Mouse (Mus musculus) lung, embryonic 14.5 days (tissue): ENCODE measurements around the gene Sdad1. TPM values are rescaled to one million over a fixed set of nuclear protein-coding genes. Genes with fewer than 3 reads are reported as not detected.
A peak's percentile ranks its signal among the peaks of the same experiment; 100 is the strongest.

Experiments
- ATAC-seq: fragments of 200-750 bp; cut with Nextera tagmentation; 2 replicates; pipeline ENCODE4 v1.8.0; 2017; ENCODE audit warnings: mild to moderate bottlenecking, moderate TSS enrichment, moderate library complexity; ENCODE audit not compliant: insufficient read depth
- DNase-seq: peaks from one replicate; pipeline ENCODE4 v3.0.0-alpha.2; 2015
- H3K27ac ChIP-seq: fragments of 300-500 bp; sonication (generic); 2 replicates; pipeline ENCODE4 v1.5.1; 2014; ENCODE audit warnings: low read depth, mild to moderate bottlenecking, moderate library complexity
- H3K27me3 ChIP-seq: fragments of 300-500 bp; sonication (generic); 2 replicates; pipeline ENCODE4 v1.6.1; 2014; ENCODE audit warnings: low read length, control low read depth; ENCODE audit not compliant: insufficient read depth
- H3K36me3 ChIP-seq: fragments of 300-500 bp; sonication (generic); 2 replicates; pipeline ENCODE4 v1.6.1; 2014; ENCODE audit warnings: control low read depth; ENCODE audit not compliant: insufficient read depth
- H3K4me1 ChIP-seq: fragments of 300-500 bp; sonication (generic); 2 replicates; pipeline ENCODE4 v1.6.1; 2014; ENCODE audit warnings: antibody characterized with exemption, control low read depth; ENCODE audit not compliant: insufficient read depth
- H3K4me2 ChIP-seq: fragments of 300-500 bp; sonication (generic); 2 replicates; pipeline ENCODE4 v1.6.1; 2014; ENCODE audit warnings: mild to moderate bottlenecking
- H3K4me3 ChIP-seq: fragments of 300-500 bp; sonication (generic); 2 replicates; pipeline ENCODE4 v1.5.1; 2014; ENCODE audit warnings: low read depth, low read length
- H3K9ac ChIP-seq: fragments of 300-500 bp; sonication (generic); 2 replicates; pipeline ENCODE4 v1.6.1; 2014
- H3K9me3 ChIP-seq: fragments of 300-500 bp; sonication (generic); 2 replicates; pipeline ENCODE4 v1.6.1; 2016; ENCODE audit warnings: low read depth, low read length, control low read depth
- CTCF ChIP-seq: IDR thresholded peaks from 2 replicates; pipeline ENCODE4 v1.5.1; 2016; ENCODE audit warnings: antibody characterized with exemption, low read depth
- WGBS: fragments of 180-500 bp; shearing (Covaris S2); extraction: QIAGEN DNeasy Blood & Tissue Kit; methylation state at CpG from one replicate; pipeline ENCODE4 v1.1.7; 2014; 5-methylcytosine and 5-hydroxymethylcytosine counted together
- polyA plus RNA-seq: library from polyadenylated mRNA; unstranded; fragments of >200 nt; fragmentation: Nextera tagmentation; extraction: Ambion mirVana; gene quantifications from 2 replicates; pipeline ENCODE4 v1.2.1, GENCODE M21; 2014

Gene Sdad1
- polyA plus RNA-seq, 1 experiment from 2014 or later = 45.3 TPM

DNA sequence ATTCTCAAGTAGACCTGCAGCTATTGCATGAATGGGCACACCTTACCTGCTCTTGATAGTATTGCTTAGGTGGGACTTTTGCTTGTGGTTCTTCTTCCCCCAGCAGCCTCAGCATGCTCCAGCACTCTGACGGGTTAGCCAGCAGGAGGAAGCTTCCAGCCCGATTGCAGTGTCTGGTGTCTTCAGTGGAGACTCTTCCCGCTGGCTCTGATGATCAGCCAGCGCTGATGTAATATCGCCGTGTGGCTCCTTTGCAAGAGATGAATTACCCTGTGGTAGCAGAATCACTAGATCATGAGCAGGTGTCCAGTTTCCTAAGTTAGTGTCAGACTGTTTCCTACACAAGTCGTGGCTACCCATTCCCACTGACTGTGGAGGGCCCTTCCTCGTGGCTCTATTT, 34.7 kb upstream of the Sdad1 start:
- no peak for TF ChIP-seq CTCF
- Histone ChIP-seq H3K4me1 (no peaks in the 10 kb centered on the region), H3K9ac (no peak overlapping the region), H3K27me3 (no peaks in the 10 kb centered on the region), H3K36me3 (no peaks in the 10 kb centered on the region), H3K27ac (no peak overlapping the region), H3K9me3 (no peaks in the 10 kb centered on the region), H3K4me3 (no peak overlapping the region), H3K4me2 (no peak overlapping the region)
- 74% methylated on average over 8 of the region's 8 CpGs for WGBS
- no peak for ATAC-seq
- no peak for DNase-seq

DNA sequence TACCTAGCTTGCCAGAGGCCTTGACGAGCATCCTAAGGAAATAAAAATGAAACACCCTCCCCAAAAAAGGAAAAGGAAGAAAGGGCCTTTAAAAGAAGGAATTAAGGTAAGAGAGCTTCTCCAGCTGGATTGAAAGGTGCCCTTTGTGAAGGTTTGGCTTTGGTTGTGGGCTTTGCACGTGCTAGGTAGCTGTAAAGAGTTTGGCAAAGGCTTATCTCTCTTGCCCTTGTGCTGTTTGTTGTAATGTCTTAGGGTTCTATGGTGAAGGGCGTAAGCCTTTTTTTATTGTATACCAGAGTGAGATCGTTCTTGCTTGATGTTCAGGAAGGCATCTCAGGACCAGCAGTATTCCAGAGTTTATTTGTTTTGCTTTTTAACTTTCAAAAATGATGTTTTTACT, 30.3 kb upstream of the Sdad1 start:
- no peak overlapping the region for H3K4me3 ChIP-seq
- H3K9ac ChIP-seq = no peak overlapping the region
- no peak overlapping the region for H3K4me2 ChIP-seq
- ATAC-seq (no peak), DNase-seq (no peak)
- no peak for TF ChIP-seq CTCF
- H3K36me3 ChIP-seq = no peaks in the 10 kb centered on the region
- no peaks in the 10 kb centered on the region for H3K9me3 ChIP-seq
- no peaks in the 10 kb centered on the region for H3K27me3 ChIP-seq
- 64% methylated on average over 4 of the region's 4 CpGs for WGBS
- no peak overlapping the region for H3K27ac ChIP-seq
- no peaks in the 10 kb centered on the region for H3K4me1 ChIP-seq

DNA sequence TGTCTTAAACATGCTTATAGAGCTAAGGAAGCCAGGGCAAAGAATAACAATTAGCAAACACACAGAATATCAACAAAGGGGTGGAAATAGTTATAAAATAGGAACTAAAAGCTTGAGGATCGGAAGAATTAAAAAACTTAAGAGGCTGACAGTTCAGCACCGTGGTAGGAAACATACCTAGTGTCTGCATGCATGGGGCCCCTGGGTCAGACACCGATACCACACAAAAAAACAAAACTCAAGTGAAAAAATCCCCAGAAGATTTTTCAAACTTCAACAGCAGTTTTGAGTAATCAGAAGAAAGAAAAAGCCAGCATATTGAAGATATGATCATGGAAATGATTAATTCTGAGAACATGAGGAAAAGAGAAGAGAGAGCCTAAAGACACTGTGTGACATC, 26.5 kb upstream of the Sdad1 start:
- H3K4me1 ChIP-seq = 0 out of 2 replicates have a peak, but pooled peaks cover 2% of the 10 kb centered on the region
- WGBS = 71% methylated on average over 3 of the region's 3 CpGs

DNA sequence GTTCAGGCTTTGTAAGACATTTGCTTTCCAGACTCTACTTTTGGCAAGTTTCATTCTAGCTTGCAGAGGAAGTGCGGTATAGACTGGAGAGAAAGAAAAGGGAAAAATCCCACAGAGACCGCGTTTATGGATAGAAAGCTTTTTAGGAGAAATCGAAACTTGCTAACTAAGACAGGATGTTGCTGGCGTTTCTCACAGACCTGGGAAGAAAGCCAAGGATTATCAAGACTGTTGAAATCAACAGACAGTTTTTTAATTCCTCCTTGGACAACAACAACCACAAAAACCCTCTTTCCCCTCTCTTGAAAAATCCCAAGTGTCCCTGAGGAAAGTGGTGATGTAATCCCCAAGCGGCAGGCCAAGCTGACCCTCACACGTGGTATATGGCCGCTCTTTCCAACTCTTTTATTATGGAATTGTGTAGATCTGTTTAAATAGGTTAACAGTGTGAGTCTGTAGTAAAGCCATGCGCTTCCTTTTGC, 22.1 kb upstream of the Sdad1 start:
- peak; percentile 87 for DNase-seq
- Histone ChIP-seq H3K27ac (peak overlapping the region; percentile 90), H3K4me3 (no peak overlapping the region), H3K4me2 (peak overlapping the region; percentile 44; the same call in 1 of the 2 replicates), H3K27me3 (no peaks in the 10 kb centered on the region), H3K4me1 (0 out of 2 replicates have a peak, but pooled peaks cover 2% of the 10 kb centered on the region), H3K9ac (no peak overlapping the region), H3K36me3 (no peaks in the 10 kb centered on the region), H3K9me3 (no peaks in the 10 kb centered on the region)
- no peak for TF ChIP-seq CTCF
- peak; percentile 88 for ATAC-seq
- 36% methylated on average over 9 of the region's 9 CpGs for WGBS

More for the DNA sequence above, 26.5 kb upstream of the Sdad1 start:
- ATAC-seq (no peak), DNase-seq (no peak)
- no peak overlapping the region for H3K9ac ChIP-seq
- no peak for TF ChIP-seq CTCF
- H3K9me3 ChIP-seq = no peaks in the 10 kb centered on the region
- no peaks in the 10 kb centered on the region for H3K27me3 ChIP-seq
- no peak overlapping the region for H3K27ac ChIP-seq
- no peaks in the 10 kb centered on the region for H3K36me3 ChIP-seq
- no peak overlapping the region for H3K4me2 ChIP-seq
- no peak overlapping the region for H3K4me3 ChIP-seq

DNA sequence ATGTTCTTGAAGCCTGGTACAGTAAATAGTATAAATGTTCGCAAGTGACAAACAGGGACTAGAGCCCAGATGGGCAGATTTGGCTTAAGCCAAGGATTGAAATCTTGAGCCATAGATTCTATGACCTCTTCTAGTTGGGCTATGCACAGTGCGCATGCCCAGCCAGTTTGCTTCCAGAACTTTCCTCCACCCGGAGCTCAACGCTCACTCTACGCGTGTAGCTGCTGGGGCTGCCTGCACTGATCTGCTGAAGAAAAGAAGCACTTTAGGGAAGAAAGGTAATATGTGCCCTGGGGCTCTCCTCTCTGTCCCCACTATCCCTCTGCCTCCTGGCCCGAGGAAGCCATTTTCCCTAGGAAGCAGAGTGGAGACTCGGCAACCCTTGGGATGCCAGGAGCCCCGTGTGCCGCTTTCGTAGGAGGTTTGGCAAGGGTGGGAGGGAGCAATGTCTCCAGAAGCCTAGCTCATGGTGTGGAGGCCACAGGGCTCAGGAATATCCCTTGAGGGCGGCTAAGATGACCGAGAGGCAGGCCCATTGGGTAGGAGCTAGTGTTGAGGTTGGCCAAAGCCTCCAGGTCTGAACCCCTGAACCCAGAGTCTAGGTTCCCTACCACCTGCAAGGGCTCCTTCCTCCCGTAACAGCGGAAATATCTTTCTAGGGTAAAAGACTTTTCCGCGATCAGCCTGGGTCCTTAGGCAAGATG, 21.5 kb upstream of the Sdad1 start, which contains the start of gene Art3:
Art3 (plus strand) TSS at position 193 of the 704 bp plus-strand sequence.
- Histone ChIP-seq H3K27me3 (no peaks in the 10 kb centered on the region), H3K36me3 (no peaks in the 10 kb centered on the region), H3K4me3 (no peak within 1 kb of the TSS), H3K9ac (no peak within 1 kb of the TSS), H3K4me2 (peak within 1 kb of the TSS; percentile 44; the same call in 1 of the 2 replicates), H3K4me1 (0 out of 2 replicates have a peak, but pooled peaks cover 2% of the 10 kb centered on the region), H3K9me3 (no peaks in the 10 kb centered on the region), H3K27ac (peak within 1 kb of the TSS; percentile 90)
- WGBS = 89% methylated on average over 17 of the region's 17 CpGs
- ATAC-seq = peak; percentile 38; the same call in 1 of the 2 replicates
- no peak for TF ChIP-seq CTCF
- no peak for DNase-seq

DNA sequence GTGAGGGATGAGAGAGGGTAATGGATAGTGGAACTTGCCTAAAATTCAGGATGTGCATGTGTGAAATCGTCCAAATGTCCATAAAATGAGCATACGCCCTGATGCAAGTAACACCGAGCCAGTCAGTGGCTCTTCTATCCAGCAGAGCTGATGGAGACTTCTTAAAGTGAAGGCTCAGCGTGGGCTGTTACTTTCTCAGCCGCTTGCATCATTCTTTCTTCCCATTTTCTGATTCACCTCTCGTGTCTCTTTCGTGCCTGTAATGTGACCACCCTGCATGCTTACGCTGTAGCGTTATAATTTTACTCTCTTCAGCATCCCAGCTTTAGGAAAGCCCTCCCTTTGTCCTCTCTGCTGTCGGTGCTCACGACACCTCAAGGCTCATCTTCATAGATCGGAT, 20.8 kb upstream of the Sdad1 start:
- no peak for TF ChIP-seq CTCF
- WGBS = 81% methylated on average over 12 of the region's 12 CpGs

DNA sequence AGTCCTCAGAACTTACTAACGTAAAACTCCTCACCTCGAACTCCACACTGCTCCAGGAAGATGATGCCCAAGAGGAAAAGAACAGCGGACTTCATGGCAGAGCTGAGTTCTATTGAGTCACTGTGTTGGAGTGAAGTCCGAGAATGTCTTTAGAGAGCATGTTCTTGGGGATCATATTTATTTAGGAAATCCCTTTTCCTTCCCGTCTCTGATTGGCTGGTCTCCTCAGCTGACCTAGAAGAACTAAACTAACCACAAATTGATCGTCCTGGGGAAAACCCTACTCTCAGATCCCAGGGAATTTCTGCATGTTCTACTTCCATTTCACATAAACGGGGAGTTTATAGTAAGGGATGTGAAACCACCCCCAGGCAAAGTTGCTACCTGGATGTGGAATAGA, 17.6 kb upstream of the Sdad1 start, which contains the start of gene Cxcl9:
Cxcl9 (minus strand) TSS at position 151 of the 400 bp plus-strand sequence.
- no peak for ATAC-seq
- Histone ChIP-seq H3K27ac (no peak within 1 kb of the TSS), H3K9ac (no peak within 1 kb of the TSS), H3K9me3 (no peaks in the 10 kb centered on the region), H3K27me3 (no peaks in the 10 kb centered on the region), H3K36me3 (no peaks in the 10 kb centered on the region), H3K4me2 (no peak within 1 kb of the TSS), H3K4me3 (no peak within 1 kb of the TSS), H3K4me1 (peaks cover 10% of the 10 kb centered on the region; the same call in 1 of the 2 replicates)
- WGBS = 79% methylated on average over 7 of the region's 7 CpGs
- no peak for DNase-seq
- TF ChIP-seq CTCF = no peak

More for the DNA sequence above, 20.8 kb upstream of the Sdad1 start:
- Histone ChIP-seq H3K27ac (no peak overlapping the region), H3K4me1 (0 out of 2 replicates have a peak, but pooled peaks cover 2% of the 10 kb centered on the region), H3K4me2 (no peak overlapping the region), H3K4me3 (no peak overlapping the region), H3K9ac (no peak overlapping the region), H3K9me3 (no peaks in the 10 kb centered on the region), H3K27me3 (no peaks in the 10 kb centered on the region), H3K36me3 (no peaks in the 10 kb centered on the region)
- DNase-seq = no peak
- ATAC-seq = no peak
